Mouse (Mus musculus) kidney, adult 2 months (tissue): Measurements from ENCODE around the gene Olfr1022.

Experiments
- CTCF ChIP-seq: fragments of 200-500 bp; conservative IDR thresholded peaks from 2 replicates; pipeline ENCODE4 v1.5.1; 2011; ENCODE audit warnings: low read depth, mild to moderate bottlenecking, control low read depth, low read length, moderate library complexity, mixed read lengths; ENCODE audit not compliant: insufficient read depth, insufficient read length
- POLR2A ChIP-seq: fragments of 200-500 bp; IDR thresholded peaks from one replicate; pipeline ENCODE4 v1.6.1; 2011; ENCODE audit warnings: low read depth, low read length, control low read depth

- TF ChIP-seq POLR2A, result no peak
- no peak for TF ChIP-seq CTCF
Measured at GRCm38 (mm10) chr2:85913197-85913596, 44.8 kb downstream of the Olfr1022 start.
